Mouse (Mus musculus) intestine, embryonic 14.5 days (tissue): ENCODE measurements around the gene Cryba1. TPM values are rescaled to one million over a fixed set of nuclear protein-coding genes. Genes with fewer than 3 reads are reported as not detected.

Source experiments
- ATAC-seq: fragments of 200-750 bp; cut with Nextera tagmentation; replicated peaks from 2 replicates; pipeline ENCODE4 v1.8.0; 2017; ENCODE audit warnings: low read depth, moderate number of reproducible peaks, moderate TSS enrichment, moderate library complexity; ENCODE audit not compliant: low FRiP score, low TSS enrichment
- DNase-seq: peaks from one replicate; pipeline ENCODE4 v3.0.0-alpha.2; 2018; ENCODE audit warnings: low spot score
- H3K27ac ChIP-seq: fragments of 300-500 bp; sonication (generic); 2 replicates; pipeline ENCODE4 v1.5.1; 2014; ENCODE audit warnings: low read depth, mild to moderate bottlenecking, control low read depth
- H3K27me3 ChIP-seq: fragments of 300-500 bp; sonication (generic); replicated peaks from 2 replicates; pipeline ENCODE4 v1.6.1; 2014; ENCODE audit warnings: low read length, control low read depth; ENCODE audit not compliant: control insufficient read depth, insufficient read depth
- H3K36me3 ChIP-seq: fragments of 300-500 bp; sonication (generic); 2 replicates; pipeline ENCODE4 v1.6.1; 2014; ENCODE audit warnings: low read length, control low read depth; ENCODE audit not compliant: control insufficient read depth, insufficient read depth
- H3K4me1 ChIP-seq: fragments of 300-500 bp; sonication (generic); replicated peaks from 2 replicates; pipeline ENCODE4 v1.6.1; 2014; ENCODE audit warnings: low read length, control low read depth, mixed read lengths; ENCODE audit not compliant: control insufficient read depth, insufficient read depth
- H3K4me2 ChIP-seq: fragments of 300-500 bp; sonication (generic); 2 replicates; pipeline ENCODE4 v1.6.1; 2014; ENCODE audit warnings: low read length
- H3K4me3 ChIP-seq: fragments of 300-500 bp; sonication (generic); 2 replicates; pipeline ENCODE4 v1.5.1; 2014; ENCODE audit warnings: low read depth, low read length, control low read depth, mixed read lengths
- H3K9ac ChIP-seq: fragments of 300-500 bp; sonication (generic); 2 replicates; pipeline ENCODE4 v1.6.1; 2014; ENCODE audit warnings: mild to moderate bottlenecking, low read length
- H3K9me3 ChIP-seq: fragments of 300-500 bp; sonication (generic); 2 replicates; pipeline ENCODE4 v1.6.1; 2016; ENCODE audit warnings: low read length, control low read depth; ENCODE audit not compliant: control insufficient read depth
- WGBS: fragments of 180-500 bp; shearing (Covaris S2); extraction: QIAGEN DNeasy Blood & Tissue Kit; methylation state at CpG from one replicate; pipeline ENCODE4 v1.1.7; 2014; 5-methylcytosine and 5-hydroxymethylcytosine counted together
- polyA plus RNA-seq: library from polyadenylated mRNA; unstranded; fragments of >200 nt; fragmentation: Nextera tagmentation; extraction: Ambion mirVana; gene quantifications from 2 replicates; pipeline ENCODE4 v1.2.1, GENCODE M21; 2014

The Cryba1 gene
- polyA plus RNA-seq, 1 experiment from 2014 or later, result 0.26 TPM

DNA sequence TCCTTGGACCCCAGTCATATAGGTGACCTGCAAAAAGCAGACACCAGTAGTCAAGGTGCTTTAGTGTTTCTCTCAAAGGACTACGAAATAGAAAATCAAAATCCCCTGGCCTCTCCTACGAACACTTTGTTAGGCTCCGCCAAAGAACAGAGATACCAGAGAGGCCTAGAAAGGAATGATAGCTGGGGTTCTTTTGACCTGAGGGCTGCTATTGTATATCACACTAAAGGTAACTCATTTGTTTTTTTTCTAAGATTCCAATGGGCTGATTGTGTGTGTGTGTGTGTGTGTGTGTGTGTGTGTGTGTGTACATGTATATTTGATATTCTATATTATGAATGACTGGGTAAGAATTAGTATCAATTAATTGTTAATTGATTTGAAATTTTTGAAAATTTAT lies 32.1 kb downstream of the Cryba1 start:
- Histone ChIP-seq H3K4me3 (no peak overlapping the region), H3K27me3 (no peaks in the 10 kb centered on the region), H3K36me3 (peaks cover 78% of the 10 kb centered on the region), H3K9me3 (no peaks in the 10 kb centered on the region), H3K4me1 (peaks cover 6% of the 10 kb centered on the region), H3K9ac (no peak overlapping the region), H3K27ac (no peak overlapping the region), H3K4me2 (no peak overlapping the region)
- 96% methylated on average over 3 of the region's 3 CpGs for WGBS
- no peak for DNase-seq
- no peak for ATAC-seq

DNA sequence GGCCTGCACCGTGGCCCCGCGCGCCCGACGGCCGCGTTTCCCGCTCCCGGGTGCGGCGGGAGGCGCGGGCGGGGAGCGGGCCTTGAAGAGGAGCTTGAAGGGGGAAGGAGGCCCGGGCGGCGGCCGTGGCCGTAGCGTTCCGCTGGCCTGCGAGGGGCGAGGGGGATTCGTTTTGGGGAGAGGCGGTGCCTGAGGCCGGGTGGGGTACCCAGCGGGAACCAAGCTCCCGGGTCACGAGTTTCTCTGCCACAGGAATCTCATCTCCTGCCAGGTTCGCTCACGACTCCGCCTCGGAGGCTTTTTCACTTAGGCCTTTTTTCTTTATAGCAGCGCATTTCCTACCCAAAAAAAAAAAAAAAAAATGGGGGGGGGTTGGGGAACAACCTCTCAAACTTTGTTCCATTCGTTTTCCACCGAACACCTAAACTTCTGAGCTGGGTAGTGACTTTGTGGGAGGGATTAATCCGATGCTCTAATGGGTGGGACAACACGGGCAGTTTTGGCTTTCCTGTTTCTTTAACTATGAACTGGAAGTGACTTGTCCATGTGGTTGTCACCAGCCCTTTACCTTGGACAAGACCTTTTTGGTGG lies 37.4 kb downstream of the Cryba1 start:
- Histone ChIP-seq H3K4me1 (peaks cover 6% of the 10 kb centered on the region), H3K4me3 (peak overlapping the region; percentile 98), H3K9me3 (no peaks in the 10 kb centered on the region), H3K27me3 (no peaks in the 10 kb centered on the region), H3K4me2 (peak overlapping the region; percentile 79), H3K36me3 (peaks cover 35% of the 10 kb centered on the region), H3K27ac (peak overlapping the region; percentile 97), H3K9ac (peak overlapping the region; percentile 97)
- under 1% methylated on average over 38 of the region's 40 CpGs for WGBS
- DNase-seq (peak; percentile 76), ATAC-seq (peak; percentile 12; the same call in 1 of the 2 replicates)

DNA sequence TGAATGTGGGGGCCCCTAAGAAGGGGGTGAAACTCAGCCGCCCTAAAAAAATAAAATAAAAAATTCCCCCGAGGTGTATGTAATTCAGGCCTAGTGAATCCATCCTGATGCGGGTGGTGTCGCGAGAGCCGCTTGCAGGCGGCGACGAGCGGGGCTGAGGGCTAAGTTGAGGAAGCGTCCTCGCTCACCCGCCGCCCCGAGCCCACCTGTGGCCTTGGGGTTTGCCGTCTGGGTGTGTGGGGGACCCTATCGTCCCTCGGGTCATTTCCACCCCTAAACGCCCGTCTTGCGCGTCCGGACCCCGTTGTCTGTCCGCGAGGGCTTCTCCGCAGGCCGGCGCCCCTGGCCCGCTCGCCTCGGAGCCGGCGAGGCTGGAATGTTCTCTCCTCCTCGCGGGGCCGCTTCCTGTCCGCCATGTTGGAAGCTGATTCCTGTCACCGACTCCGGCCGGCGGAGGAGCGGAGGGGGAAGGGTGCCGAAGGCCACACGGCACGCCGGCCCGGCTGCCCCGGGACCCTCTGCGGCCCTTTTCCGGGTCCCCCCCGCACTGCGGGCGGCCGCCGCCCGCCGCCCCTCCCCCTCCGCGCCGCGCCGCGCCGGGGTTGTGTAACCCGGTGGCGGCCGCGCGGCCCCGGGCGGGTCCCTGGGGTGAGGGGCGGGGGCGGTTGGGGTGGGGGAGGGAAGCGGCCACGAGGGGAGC lies 38.1 kb downstream of the Cryba1 start:
- peak; percentile 88 for DNase-seq
- H3K36me3 ChIP-seq, result peaks cover 29% of the 10 kb centered on the region
- peak overlapping the region; percentile 97 for H3K9ac ChIP-seq
- H3K9me3 ChIP-seq, result no peaks in the 10 kb centered on the region
- no peaks in the 10 kb centered on the region for H3K27me3 ChIP-seq
- H3K4me1 ChIP-seq, result peaks cover 6% of the 10 kb centered on the region
- peak overlapping the region; percentile 98 for H3K4me3 ChIP-seq
- under 1% methylated on average over 57 of the region's 76 CpGs for WGBS
- peak overlapping the region; percentile 97 for H3K27ac ChIP-seq
- ATAC-seq, result peak; percentile 15; the same call in 1 of the 2 replicates
- H3K4me2 ChIP-seq, result peak overlapping the region; percentile 79

DNA sequence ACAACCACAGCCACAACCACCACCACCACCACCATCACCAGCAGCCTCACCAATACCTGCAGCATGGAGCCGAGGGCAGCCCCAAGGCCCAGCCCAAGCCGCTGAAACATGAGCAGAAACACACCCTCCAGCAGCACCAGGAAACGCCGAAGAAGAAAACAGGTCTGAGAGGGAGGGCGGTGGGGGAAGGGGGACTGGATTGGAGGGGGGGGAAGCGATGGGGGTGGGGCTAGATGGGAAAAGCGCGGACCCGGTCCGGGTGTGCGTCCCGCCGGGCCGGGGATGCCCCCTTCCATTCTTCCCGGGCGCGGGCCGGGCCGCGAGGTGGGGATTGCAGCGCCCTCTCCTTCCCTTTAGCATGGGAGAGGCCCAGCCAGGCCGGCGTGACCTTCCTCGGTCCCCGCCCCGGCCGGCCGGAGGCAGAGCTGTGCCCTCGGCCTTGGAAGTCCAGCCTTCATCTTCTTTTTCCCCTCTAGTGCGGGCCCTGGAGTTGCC lies 38.7 kb downstream of the Cryba1 start:
- Histone ChIP-seq H3K36me3 (peaks cover 23% of the 10 kb centered on the region), H3K4me2 (peak overlapping the region; percentile 79), H3K27ac (peak overlapping the region; percentile 97), H3K27me3 (no peaks in the 10 kb centered on the region), H3K9ac (peak overlapping the region; percentile 97), H3K4me1 (peaks cover 6% of the 10 kb centered on the region), H3K4me3 (peak overlapping the region; percentile 98), H3K9me3 (no peaks in the 10 kb centered on the region)
- DNase-seq (peak; percentile 79), ATAC-seq (peak; percentile 40)
- 0% methylated on average over 20 of the region's 30 CpGs for WGBS

DNA sequence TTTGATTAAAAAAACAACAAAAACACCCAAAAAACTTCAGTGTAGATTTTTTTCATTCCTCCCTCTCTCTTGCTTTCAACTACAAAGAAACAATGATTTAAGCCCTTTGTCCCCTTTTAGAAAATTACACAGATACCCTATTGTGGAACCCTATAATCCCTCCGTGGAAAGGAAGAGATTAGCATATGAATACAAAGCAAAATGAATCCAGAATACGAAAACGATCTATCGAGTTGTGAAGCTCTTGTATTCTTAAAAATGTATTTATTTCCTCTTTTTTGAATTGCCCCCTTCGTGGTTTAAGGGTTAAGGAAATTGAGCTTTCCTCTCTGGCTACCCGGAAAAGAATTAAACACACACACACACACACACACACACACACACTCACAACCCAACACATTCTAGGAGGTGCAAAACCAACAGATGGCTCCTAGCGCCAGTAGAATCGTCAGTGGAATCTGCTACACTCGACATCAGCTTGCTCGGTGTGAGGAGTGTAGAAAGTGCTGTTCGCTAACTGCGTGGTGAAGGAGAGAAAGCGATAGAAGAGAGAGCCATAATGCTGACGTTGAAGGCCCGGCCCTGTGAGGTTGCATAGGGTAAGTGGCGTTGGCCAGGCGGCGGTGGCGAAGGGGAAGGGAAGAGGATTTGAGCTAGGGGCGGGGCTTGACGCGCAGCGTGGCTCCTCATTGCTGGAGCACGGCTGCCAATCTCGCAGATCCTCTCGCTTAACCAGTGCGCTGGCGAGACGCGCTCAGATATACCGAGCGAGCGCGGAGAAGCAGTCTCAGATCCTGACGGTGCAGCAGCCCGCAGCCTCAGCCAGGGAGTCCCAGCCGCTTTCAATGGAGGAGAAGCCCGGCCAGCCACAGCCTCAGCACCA lies 39.5 kb downstream of the Cryba1 start, which contains the start of gene Nufip2:
Gene Nufip2, plus strand, starts transcription at position 773 of the 883 bp plus-strand sequence.
- peak within 1 kb of the TSS; percentile 97 for H3K27ac ChIP-seq
- ATAC-seq (peak; percentile 98), DNase-seq (peak; percentile 96)
- peak within 1 kb of the TSS; percentile 98 for H3K4me3 ChIP-seq
- H3K36me3 ChIP-seq, result peaks cover 15% of the 10 kb centered on the region; the same call in 1 of the 2 replicates
- under 1% methylated on average over 38 of the region's 38 CpGs for WGBS
- H3K4me1 ChIP-seq, result peaks cover 6% of the 10 kb centered on the region
- H3K27me3 ChIP-seq, result no peaks in the 10 kb centered on the region
- H3K4me2 ChIP-seq, result peak within 1 kb of the TSS; percentile 79
- H3K9me3 ChIP-seq, result no peaks in the 10 kb centered on the region
- H3K9ac ChIP-seq, result peak within 1 kb of the TSS; percentile 97

DNA sequence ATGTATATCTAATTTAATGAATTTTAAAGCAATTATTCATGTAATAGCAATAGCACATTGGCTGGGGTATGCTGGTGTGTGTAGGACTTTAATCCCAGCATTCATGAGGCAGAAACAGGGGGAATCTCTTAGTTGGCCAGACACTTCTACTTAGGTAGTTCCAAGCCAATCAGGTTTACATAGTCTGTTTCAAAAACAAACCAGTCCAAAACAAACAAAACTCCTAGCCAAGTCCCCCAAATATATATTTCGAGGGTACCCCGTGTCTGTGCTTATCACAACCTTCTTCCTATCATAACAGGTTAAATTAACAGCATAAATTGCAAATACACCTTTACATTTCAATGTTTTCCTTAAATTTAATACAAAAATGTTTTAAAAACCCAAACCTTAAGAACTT lies 40.2 kb downstream of the Cryba1 start:
- WGBS, result 65% methylated on average over 2 of the region's 2 CpGs
- Histone ChIP-seq H3K27ac (no peak overlapping the region), H3K36me3 (peaks cover 8% of the 10 kb centered on the region; the same call in 1 of the 2 replicates), H3K9me3 (no peaks in the 10 kb centered on the region), H3K27me3 (no peaks in the 10 kb centered on the region), H3K4me2 (peak overlapping the region; percentile 79), H3K9ac (no peak overlapping the region), H3K4me3 (no peak overlapping the region), H3K4me1 (peaks cover 6% of the 10 kb centered on the region)
- DNase-seq, result no peak
- no peak for ATAC-seq

DNA sequence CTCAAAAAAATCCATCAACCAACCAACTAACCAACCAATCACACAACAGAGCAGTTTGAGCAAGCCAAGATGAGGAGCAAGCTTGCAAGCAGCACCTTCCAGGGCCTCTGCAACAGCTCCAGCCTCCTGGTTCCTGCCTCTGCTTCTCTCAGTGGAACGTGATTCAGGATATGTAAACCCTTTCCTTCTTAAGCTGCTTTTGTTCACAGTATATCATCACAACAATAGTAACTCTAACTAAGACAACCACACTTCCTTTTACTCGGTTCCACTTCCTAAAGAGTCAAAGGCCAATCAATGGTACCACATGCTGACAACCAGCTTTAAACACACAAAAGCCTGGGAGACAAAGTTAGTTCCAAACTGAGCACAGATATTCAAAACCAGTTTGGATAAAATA lies 45.1 kb downstream of the Cryba1 start:
- H3K27ac ChIP-seq, result no peak overlapping the region
- ATAC-seq (no peak), DNase-seq (no peak)
- 39% methylated on average over 2 of the region's 2 CpGs for WGBS
- no peak overlapping the region for H3K4me3 ChIP-seq
- H3K27me3 ChIP-seq, result no peaks in the 10 kb centered on the region
- no peak overlapping the region for H3K9ac ChIP-seq
- no peak overlapping the region for H3K4me2 ChIP-seq
- no peaks in the 10 kb centered on the region for H3K36me3 ChIP-seq
- no peaks in the 10 kb centered on the region for H3K9me3 ChIP-seq
- H3K4me1 ChIP-seq, result no peaks in the 10 kb centered on the region

DNA sequence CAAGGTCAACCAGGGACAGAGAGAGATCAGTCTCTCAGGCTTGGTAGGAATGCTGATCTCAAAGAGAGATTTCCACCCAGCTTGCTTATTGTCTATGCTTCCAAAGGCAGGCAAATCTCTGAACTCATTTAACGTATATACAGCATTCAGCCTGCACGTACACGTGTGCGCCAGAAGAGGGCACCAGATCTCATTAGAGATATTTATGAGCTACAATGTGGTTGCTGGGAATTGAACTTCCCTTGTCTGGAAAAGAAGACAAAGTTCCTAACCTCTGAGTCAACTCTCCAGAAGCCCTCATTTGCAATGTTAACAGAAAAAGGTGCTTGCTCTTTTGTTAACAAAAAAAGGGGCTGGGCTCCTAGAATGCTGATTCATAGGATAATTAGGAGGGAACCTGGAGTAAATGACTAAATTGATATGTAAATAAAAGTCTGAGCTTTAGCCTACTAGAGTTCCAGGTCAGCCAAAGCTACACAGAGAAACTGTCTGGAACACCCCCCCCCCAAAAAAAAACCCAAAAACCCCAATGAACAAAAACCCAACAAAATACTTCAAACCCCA lies 51.6 kb downstream of the Cryba1 start:
- Histone ChIP-seq H3K9ac (no peak overlapping the region), H3K27me3 (no peaks in the 10 kb centered on the region), H3K4me2 (no peak overlapping the region), H3K27ac (no peak overlapping the region), H3K4me3 (no peak overlapping the region), H3K36me3 (no peaks in the 10 kb centered on the region), H3K9me3 (no peaks in the 10 kb centered on the region; the same call in 1 of the 2 replicates), H3K4me1 (no peaks in the 10 kb centered on the region)
- no peak for ATAC-seq
- 70% methylated on average over 4 of the region's 4 CpGs for WGBS
- DNase-seq, result no peak
